Mouse (Mus musculus) naive thymus-derived CD4-positive, alpha-beta T cell, adult 5 months (primary cell): Measurements from ENCODE around the gene Gal3st1. TPM values are rescaled to one million over a fixed set of nuclear protein-coding genes. Genes with fewer than 3 reads are reported as not detected.

ENCODE experiments used
- polyA plus RNA-seq: library from polyadenylated mRNA; unstranded; fragments of 100-300 nt; shearing (Covaris generic); gene quantifications from one replicate; pipeline ENCODE4 v1.2.1, GENCODE M21; 2017

Gal3st1 gene
- not detected for polyA plus RNA-seq

DNA sequence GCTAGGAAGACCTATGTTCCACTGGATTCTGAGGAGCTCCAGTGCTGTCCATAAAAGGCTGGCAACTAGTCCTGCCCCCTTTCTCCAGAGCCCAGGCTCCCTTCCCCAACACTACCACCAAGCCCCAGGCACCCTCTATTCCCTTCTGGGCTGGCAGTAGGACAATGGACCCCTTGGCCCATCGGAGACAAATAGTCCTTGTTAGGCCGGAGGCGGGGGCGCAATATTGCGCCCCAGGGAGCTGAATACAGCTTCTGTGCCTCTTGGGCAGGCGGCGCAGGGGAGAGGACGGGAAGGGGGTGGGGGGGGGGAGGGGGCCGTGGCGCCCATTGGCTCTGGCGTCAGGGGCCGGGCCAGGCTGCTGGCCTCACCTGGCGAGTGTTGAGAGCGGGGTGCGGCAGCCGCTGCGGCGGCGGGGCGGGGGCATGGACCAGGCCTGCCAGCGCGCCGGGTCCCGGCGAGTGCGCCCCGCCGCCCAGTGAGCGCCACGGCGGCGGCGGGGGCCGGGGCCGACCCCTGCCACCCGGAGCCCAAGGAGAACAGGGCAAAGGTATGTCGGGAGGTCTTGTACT is at the start of gene Gal3st1:
Gene Gal3st1, plus strand, starts transcription at position 346 of the 572 bp plus-strand sequence.

DNA sequence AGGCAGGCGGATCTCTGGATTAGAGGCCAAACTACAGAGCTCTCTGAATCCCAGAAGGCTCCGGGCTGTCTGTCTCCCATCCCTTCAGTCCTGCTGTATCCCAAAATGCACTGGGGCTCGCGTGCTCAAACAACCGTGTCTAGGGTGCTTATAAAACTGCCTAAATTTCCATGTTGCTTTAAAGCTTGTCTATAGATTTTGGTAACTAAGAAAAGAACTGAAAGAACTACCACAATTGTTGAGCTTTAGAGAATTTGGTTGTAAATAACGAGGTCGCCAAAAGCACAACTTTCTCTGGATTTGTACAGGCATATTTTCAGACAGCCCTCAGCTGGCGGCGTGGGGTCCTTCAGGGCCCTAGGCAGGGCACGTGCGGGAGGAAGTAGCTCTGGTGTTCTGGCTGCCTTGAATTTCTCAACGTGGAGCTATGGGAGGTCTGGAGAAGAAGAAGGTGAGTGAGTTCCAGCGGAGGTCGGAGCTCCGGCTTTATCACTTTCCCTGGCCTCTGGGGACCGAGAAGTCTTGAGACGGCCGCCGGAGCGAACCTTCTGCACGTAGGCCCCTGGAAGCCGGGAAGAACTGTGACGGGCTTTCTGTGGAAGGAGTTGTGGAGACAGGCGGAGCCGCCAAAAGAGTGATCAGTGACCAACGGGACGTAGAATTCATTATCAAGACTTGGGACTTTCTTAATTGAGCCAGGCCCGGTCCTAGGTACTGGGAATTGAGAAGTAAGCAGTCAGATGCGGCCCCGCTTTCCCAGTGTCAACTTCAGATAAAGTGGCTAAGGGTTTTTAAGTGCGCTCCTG is 19.6 kb upstream of the Gal3st1 start, which contains the start of gene Pes1:
Gene Pes1, plus strand, starts transcription at position 366 of the 806 bp plus-strand sequence.

DNA sequence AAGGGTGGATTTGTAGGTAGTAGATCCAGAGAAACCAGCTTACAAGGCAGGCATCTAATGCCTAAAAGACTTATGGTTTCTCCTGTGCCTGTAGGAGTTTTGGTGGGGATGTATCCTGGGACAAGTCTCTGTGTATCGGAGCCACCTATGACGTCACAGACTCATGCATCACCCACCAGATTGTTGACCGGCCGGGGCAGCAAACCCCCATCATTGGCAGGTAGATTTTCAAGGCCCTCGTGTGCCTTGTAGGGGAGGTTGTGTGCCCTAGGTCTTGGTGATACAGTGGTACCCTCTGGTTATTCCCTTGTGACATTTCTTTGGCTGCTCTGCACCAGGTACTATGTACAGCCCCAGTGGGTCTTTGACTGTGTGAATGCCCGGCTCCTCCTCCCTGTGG is 6.8 kb upstream of the Gal3st1 start, which contains the start of gene 4930556J24Rik:
Gene 4930556J24Rik, minus strand, starts transcription at position 101 of the 400 bp plus-strand sequence.

DNA sequence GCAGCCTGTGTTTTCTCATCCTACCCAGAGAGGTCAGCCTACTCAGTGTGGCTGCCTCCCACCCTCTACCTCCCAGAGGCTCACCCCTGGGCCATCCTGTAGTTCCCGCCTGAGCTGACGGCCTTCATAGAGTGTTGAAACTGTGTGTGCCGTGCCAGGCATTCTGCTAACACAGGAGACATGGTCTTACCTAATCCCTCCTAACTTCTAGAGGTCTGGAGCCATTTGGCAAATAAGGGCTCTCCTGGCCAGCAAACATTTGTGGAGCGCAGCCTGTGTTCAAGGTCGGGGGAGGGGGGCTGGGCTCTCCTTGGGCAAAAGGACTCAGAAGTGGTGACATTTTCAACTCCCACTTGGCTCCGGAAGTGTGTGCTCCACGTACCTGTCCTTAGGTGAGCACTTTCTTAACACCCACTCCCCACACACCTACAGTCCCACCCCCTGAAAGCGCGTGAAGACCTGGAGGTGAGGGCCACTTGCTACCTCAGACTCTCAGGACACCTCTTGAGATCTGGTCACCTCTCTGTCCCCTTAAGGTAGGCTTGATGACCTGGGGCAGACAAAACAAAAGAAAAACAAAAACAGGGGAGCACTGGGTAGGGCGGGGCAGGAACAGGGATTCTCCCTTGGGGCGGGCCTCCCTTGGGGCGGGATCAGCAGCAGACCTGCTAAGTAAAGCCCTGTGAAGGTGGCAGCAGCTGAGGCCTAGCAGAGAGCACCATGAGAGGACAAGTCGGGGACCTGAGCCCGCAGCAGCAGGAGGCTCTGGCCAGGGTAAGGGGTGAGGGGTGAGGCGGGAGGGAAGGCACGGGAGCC is 47.9 kb downstream of the Gal3st1 start, which contains the start of gene Sec14l4:
Gene Sec14l4, plus strand, starts transcription at position 337 of the 816 bp plus-strand sequence.

Other genes starting within 250 kb of the Gal3st1 start
- not detected for gene Osbp2, start 119.7 kb upstream of the Gal3st1 start, polyA plus RNA-seq
- gene 4921536K21Rik, start 88.5 kb upstream of the Gal3st1 start, polyA plus RNA-seq = not detected
- gene Dusp18, start 88.4 kb upstream of the Gal3st1 start, polyA plus RNA-seq = 0.16 TPM
- 0.37 TPM for gene Slc35e4, start 69.0 kb upstream of the Gal3st1 start, polyA plus RNA-seq
- 11.7 TPM for gene Tcn2, start 51.5 kb upstream of the Gal3st1 start, polyA plus RNA-seq
- 68.3 TPM for gene Pes1, start 19.7 kb upstream of the Gal3st1 start, polyA plus RNA-seq
- 0.31 TPM for gene 4930556J24Rik, start 6.9 kb upstream of the Gal3st1 start, polyA plus RNA-seq
- gene Sec14l4, start 47.8 kb downstream of the Gal3st1 start, polyA plus RNA-seq = not detected
- gene Sec14l3, start 81.2 kb downstream of the Gal3st1 start, polyA plus RNA-seq = not detected
- 0.57 TPM for gene Mtfp1, start 111.8 kb downstream of the Gal3st1 start, polyA plus RNA-seq
- 0.29 TPM for gene Sec14l2, start 139.8 kb downstream of the Gal3st1 start, polyA plus RNA-seq
- gene Rnf215, start 151.6 kb downstream of the Gal3st1 start, polyA plus RNA-seq = 35.0 TPM
- gene Ccdc157, start 176.7 kb downstream of the Gal3st1 start, polyA plus RNA-seq = 5.0 TPM
- gene Sf3a1, start 176.7 kb downstream of the Gal3st1 start, polyA plus RNA-seq = 52.2 TPM
- 108 TPM for gene Tbc1d10a, start 203.2 kb downstream of the Gal3st1 start, polyA plus RNA-seq
- 30.3 TPM for gene Castor1, start 234.6 kb downstream of the Gal3st1 start, polyA plus RNA-seq